Mouse (Mus musculus) brown adipose tissue, adult 24 weeks (tissue): ENCODE measurements around the gene Reg2. TPM values are rescaled to one million over a fixed set of nuclear protein-coding genes. Genes with fewer than 3 reads are reported as not detected.
"Not testable (repeated sequence)": the region's sequence is repeated elsewhere in the genome, so short reads cannot be mapped to it uniquely, and the experiment has no call there.

Source experiments
- H3K27ac ChIP-seq: fragments of 200-500 bp; replicated peaks from 2 replicates; pipeline ENCODE4 v1.5.1; 2012; ENCODE audit warnings: low read depth, mild to moderate bottlenecking, low read length
- H3K4me1 ChIP-seq: fragments of 200-500 bp; 2 replicates; pipeline ENCODE4 v1.6.1; 2012; ENCODE audit warnings: low read length, mixed read lengths; ENCODE audit not compliant: control insufficient read depth, insufficient read depth, insufficient read length
- H3K4me3 ChIP-seq: fragments of 200-500 bp; 2 replicates; pipeline ENCODE4 v1.5.1; 2012; ENCODE audit warnings: low read depth, mild to moderate bottlenecking, low read length, moderate library complexity; ENCODE audit not compliant: insufficient read depth
- polyA plus RNA-seq: library from polyadenylated mRNA; stranded (reverse); fragments of >200 nt; gene quantifications from 2 replicates; pipeline ENCODE4 v1.2.4, GENCODE M21; 2012; ENCODE audit not compliant: missing spikeins, insufficient read depth, insufficient read length

The Reg2 gene
- not detected in 2 replicates for polyA plus RNA-seq

- not testable (repeated sequence) for H3K4me1 ChIP-seq, H3K27ac ChIP-seq, H3K4me3 ChIP-seq
These were observed at the start of gene Reg2 for GRCm38 (mm10) chr6:78395323-78395722. Gene Reg2, plus strand, starts transcription at chr6:78395623.

GRCm38 (mm10) chr6:78361971-78362563, 33.4 kb upstream of the Reg2 start:
- Histone ChIP-seq H3K4me1 (no peaks in the 10 kb centered on the region), H3K4me3 (no peak overlapping the region), H3K27ac (no peak overlapping the region)

- no peaks in the 10 kb centered on the region for H3K4me1 ChIP-seq
These were observed 25.1 kb upstream of the Reg2 start, which contains the start of gene Reg3b for GRCm38 (mm10) chr6:78370357-78370756. Gene Reg3b, plus strand, starts transcription at chr6:78370657.

GRCm38 (mm10) chr6:78378765-78379164, 16.7 kb upstream of the Reg2 start, which contains the start of gene Reg3d:
Gene Reg3d, minus strand, starts transcription at chr6:78378865.
- Histone ChIP-seq H3K4me3 (no peak within 1 kb of the TSS), H3K4me1 (no peaks in the 10 kb centered on the region), H3K27ac (no peak within 1 kb of the TSS)

More at GRCm38 (mm10) chr6:78370357-78370756, 25.1 kb upstream of the Reg2 start, which contains the start of gene Reg3b:
- H3K27ac ChIP-seq = no peak within 1 kb of the TSS
- no peak within 1 kb of the TSS for H3K4me3 ChIP-seq

- Histone ChIP-seq H3K4me3 (no peak within 1 kb of the TSS), H3K4me1 (no peaks in the 10 kb centered on the region), H3K27ac (no peak within 1 kb of the TSS)
These were observed 15.0 kb upstream of the Reg2 start, which contains the start of gene Reg3a for GRCm38 (mm10) chr6:78380409-78380808. Gene Reg3a, plus strand, starts transcription at chr6:78380709.

- H3K4me3 ChIP-seq = no peak overlapping the region
- H3K4me1 ChIP-seq = no peaks in the 10 kb centered on the region
- H3K27ac ChIP-seq = no peak overlapping the region
These were observed 9.8 kb upstream of the Reg2 start for GRCm38 (mm10) chr6:78385609-78386008.

GRCm38 (mm10) chr6:78422411-78422810, 27.0 kb downstream of the Reg2 start, which contains the start of gene Reg1:
Gene Reg1, plus strand, starts transcription at chr6:78422711.
- H3K4me3 ChIP-seq, H3K4me1 ChIP-seq, H3K27ac ChIP-seq: not testable (repeated sequence)

GRCm38 (mm10) chr6:78425497-78425896, 30.1 kb downstream of the Reg2 start:
- no peak overlapping the region for H3K27ac ChIP-seq
- no peaks in the 10 kb centered on the region for H3K4me1 ChIP-seq
- H3K4me3 ChIP-seq = no peak overlapping the region

GRCm38 (mm10) chr6:78447202-78447601, 51.8 kb downstream of the Reg2 start:
- Histone ChIP-seq H3K4me3 (no peak overlapping the region), H3K4me1 (no peaks in the 10 kb centered on the region), H3K27ac (no peak overlapping the region)

- Histone ChIP-seq H3K4me1 (no peaks in the 10 kb centered on the region), H3K4me3 (no peak overlapping the region), H3K27ac (no peak overlapping the region)
These were observed 53.0 kb downstream of the Reg2 start for GRCm38 (mm10) chr6:78448409-78448808.

GRCm38 (mm10) chr6:78452804-78453203, 57.4 kb downstream of the Reg2 start:
- H3K27ac ChIP-seq = no peak overlapping the region
- H3K4me3 ChIP-seq = no peak overlapping the region
- no peaks in the 10 kb centered on the region for H3K4me1 ChIP-seq

Other genes starting within 250 kb of the Reg2 start
- not detected in 2 replicates for gene Reg3b, start 25.0 kb upstream of the Reg2 start, polyA plus RNA-seq
- gene Reg3d, start 16.8 kb upstream of the Reg2 start, polyA plus RNA-seq = not detected in 2 replicates
- gene Reg3a, start 14.9 kb upstream of the Reg2 start, polyA plus RNA-seq = not detected in 2 replicates
- gene Reg1, start 27.1 kb downstream of the Reg2 start, polyA plus RNA-seq = not detected in 2 replicates
- gene Reg3g, start 73.2 kb downstream of the Reg2 start, polyA plus RNA-seq = not detected in 2 replicates